ENCODE assay signal across 8 mouse cellular contexts in genomic region chr13:89539887-89540264, GRCm38 (mm10). TPM values are rescaled to one million over a fixed set of nuclear protein-coding genes. Genes with fewer than 3 reads are reported as not detected.
DNase-seq lines count a peak whose midpoint lies in the region; ATAC-seq and TF ChIP-seq lines count a peak whose summit lies in the region.

No protein-coding gene starts in this region.

- peak overlapping the region; percentile 94 for H3K4me2 ChIP-seq in kidney, embryonic 14.5 days (replicated peaks; ENCODE audit: low read depth, low read length)
- peak overlapping the region; percentile 88 for H3K4me2 ChIP-seq in embryonic facial prominence, embryonic 14.5 days (ENCODE audit: low read depth, low read length)
- peak overlapping the region; percentile 90 for H3K4me2 ChIP-seq in intestine, postnatal 0 days (replicated peaks; ENCODE audit: low read depth)
- peak overlapping the region; percentile 64 for H3K4me2 ChIP-seq in myocyte (ENCODE audit: low read depth)

- no peaks in the 10 kb centered on the region for H3K36me3 ChIP-seq in kidney, embryonic 14.5 days (ENCODE audit: control insufficient read depth, insufficient read depth, low read length)
- H3K36me3 ChIP-seq in embryonic facial prominence, embryonic 14.5 days (ENCODE audit: control insufficient read depth, insufficient read depth, low read length) = no peaks in the 10 kb centered on the region
- H3K36me3 ChIP-seq in intestine, postnatal 0 days (ENCODE audit: control insufficient read depth, insufficient read depth) = no peaks in the 10 kb centered on the region
- no peaks in the 10 kb centered on the region for H3K36me3 ChIP-seq in myocyte (ENCODE audit: control insufficient read depth, insufficient read depth)

- H3ac ChIP-seq in myocyte (ENCODE audit: control insufficient read depth, insufficient read length) = no peak overlapping the region

- no peak overlapping the region for H3K9ac ChIP-seq in kidney, embryonic 14.5 days (ENCODE audit: low read depth, low read length)
- H3K9ac ChIP-seq in embryonic facial prominence, embryonic 14.5 days (ENCODE audit: low read depth, low read length) = peak overlapping the region; percentile 65; the same call in 1 of the 2 replicates
- no peak overlapping the region for H3K9ac ChIP-seq in intestine, postnatal 0 days (ENCODE audit: low read depth, low read length)

- no peaks in the 10 kb centered on the region for H3K79me2 ChIP-seq in myocyte (ENCODE audit: control insufficient read depth, insufficient read depth)

- 0 out of 2 replicates have a peak, but pooled peaks cover 7% of the 10 kb centered on the region for H3K4me1 ChIP-seq in kidney, embryonic 14.5 days (ENCODE audit: control insufficient read depth, insufficient read depth, low read length)
- H3K4me1 ChIP-seq in embryonic facial prominence, embryonic 14.5 days (ENCODE audit: control insufficient read depth, insufficient read depth, low read length) = peaks cover 2% of the 10 kb centered on the region; the same call in 1 of the 2 replicates
- H3K4me1 ChIP-seq in intestine, postnatal 0 days (replicated peaks; ENCODE audit: control insufficient read depth, insufficient read depth, low read length) = no peaks in the 10 kb centered on the region

- peak overlapping the region; percentile 55 for H3K4me3 ChIP-seq in kidney, embryonic 14.5 days (ENCODE audit: low read length)
- H3K4me3 ChIP-seq in embryonic facial prominence, embryonic 14.5 days (ENCODE audit: low read depth, low read length) = peak overlapping the region; percentile 53
- H3K4me3 ChIP-seq in intestine, postnatal 0 days (ENCODE audit: low read depth, low read length) = peak overlapping the region; percentile 49; the same call in 1 of the 2 replicates
- peak overlapping the region; percentile 22 for H3K4me3 ChIP-seq in myocyte

- H3K27me3 ChIP-seq in kidney, embryonic 14.5 days (ENCODE audit: control insufficient read depth, insufficient read depth, low read length) = no peaks in the 10 kb centered on the region
- no peaks in the 10 kb centered on the region for H3K27me3 ChIP-seq in embryonic facial prominence, embryonic 14.5 days (replicated peaks; ENCODE audit: control insufficient read depth, insufficient read depth, low read length)
- no peaks in the 10 kb centered on the region for H3K27me3 ChIP-seq in intestine, postnatal 0 days (replicated peaks; ENCODE audit: control insufficient read depth, insufficient read depth, low read length)
- H3K27me3 ChIP-seq in myocyte (ENCODE audit: control insufficient read depth, insufficient read depth, insufficient read length) = no peaks in the 10 kb centered on the region

- no peak for TF ChIP-seq POLR2A in myocyte (IDR thresholded peaks at IDR 0.05; ENCODE audit: insufficient read length, low read depth)

- TF ChIP-seq CTCF in intestine, postnatal 0 days (IDR thresholded peaks at IDR 0.05; ENCODE audit: low read depth) = no peak

- no peaks in the 10 kb centered on the region for H3K9me3 ChIP-seq in kidney, embryonic 14.5 days (ENCODE audit: control insufficient read depth, low read length)
- H3K9me3 ChIP-seq in embryonic facial prominence, embryonic 14.5 days (ENCODE audit: control insufficient read depth, low read length) = no peaks in the 10 kb centered on the region
- no peaks in the 10 kb centered on the region for H3K9me3 ChIP-seq in intestine, postnatal 0 days (ENCODE audit: control insufficient read depth)

- ATAC-seq in kidney, embryonic 14.5 days (ENCODE audit: low FRiP score, low TSS enrichment) = peak; percentile 17; the same call in 1 of the 2 replicates
- ATAC-seq in embryonic facial prominence, embryonic 14.5 days (ENCODE audit: low read depth) = no peak
- ATAC-seq in intestine, postnatal 0 days = no peak; the same call in 1 of the 2 replicates

- WGBS in kidney, embryonic 14.5 days = 22% methylated on average over 11 of the region's 11 CpGs
- WGBS in embryonic facial prominence, embryonic 14.5 days = 13% methylated on average over 11 of the region's 11 CpGs
- 42% methylated on average over 11 of the region's 11 CpGs for WGBS in intestine, postnatal 0 days

- no peak for DNase-seq in kidney, postnatal 10 days
- DNase-seq in embryonic facial prominence, embryonic 14.5 days (ENCODE audit: low spot score) = peak; percentile 51
- no peak for DNase-seq in cerebellum, adult 8-10 months
- no peak for DNase-seq in cerebellum, postnatal 25 days
- no peak for DNase-seq in frontal cortex, postnatal 36 days (ENCODE audit: low spot score in 2 of 2)

- H3K27ac ChIP-seq in kidney, embryonic 14.5 days (ENCODE audit: low read depth, low read length) = no peak overlapping the region
- H3K27ac ChIP-seq in embryonic facial prominence, embryonic 14.5 days (replicated peaks; ENCODE audit: low read depth, low read length) = peak overlapping the region; percentile 80
- no peak overlapping the region for H3K27ac ChIP-seq in intestine, postnatal 0 days (ENCODE audit: low read depth, low read length)

TF ChIP-seq in myocyte, 11 proteins besides CTCF, POLR2A, EP300 and RAD21:
- no peak for TF ChIP-seq TCF3 (IDR thresholded peaks at IDR 0.05; ENCODE audit: insufficient read length, low read depth)
- TF ChIP-seq MAX (IDR thresholded peaks at IDR 0.05; ENCODE audit: low read depth) = no peak
- TF ChIP-seq MYOG (IDR thresholded peaks at IDR 0.05; ENCODE audit: control insufficient read depth in 1 of 3, insufficient read depth in 1 of 3, insufficient read length in 2 of 3, low read depth in 2 of 3) = no peak

RNA-seq across cellular contexts. Expression of gene Hapln1, which starts 0.3 kb away (rescaled TPM):
- polyA plus RNA-seq in kidney, embryonic 14.5 days (2014; fragmentation: Nextera tagmentation; extraction: Ambion mirVana) = 8.9 and 12.8 TPM in 2 replicates
- polyA plus RNA-seq in embryonic facial prominence, embryonic 14.5 days (2014; fragmentation: Nextera tagmentation; extraction: Ambion mirVana) = 25.2 and 38.3 TPM in 2 replicates
- 1.5 and 3.8 TPM in 2 replicates for polyA plus RNA-seq in intestine, postnatal 0 days (2015; fragmentation: Nextera tagmentation; extraction: Ambion mirVana)
- 0.01 TPM for polyA plus RNA-seq in myocyte (2012; fragmentation: generic; extraction: Trizol)
